Mouse (Mus musculus): ENCODE results near the gene Gabbr1.

GRCm38 (mm10) chr17:37080119-37080518 lies 34.4 kb downstream of the Gabbr1 start:
- TF ChIP-seq CTCF (IDR thresholded peaks at IDR 0.05; ENCODE audit: borderline replicate concordance, insufficient read depth, low read depth, low read length) (no peak), POLR2A (IDR thresholded peaks at IDR 0.05; ENCODE audit: borderline replicate concordance, insufficient read depth, low read length) (no peak)
